Mouse (Mus musculus) induced T-regulatory cell, adult 2 months (primary cell): ENCODE data around the gene Polg.

Source experiments
- DNase-seq: peaks from one replicate; pipeline ENCODE4 v3.0.0-alpha.2; 2012; ENCODE audit warnings: low read depth

Polg gene

GRCm38 (mm10) chr7:79465461-79466044 is 609 bp downstream of the Polg start:
- DNase-seq = no peak

GRCm38 (mm10) chr7:79464776-79465420 is 1.3 kb downstream of the Polg start:
- no peak for DNase-seq

GRCm38 (mm10) chr7:79463376-79464077 is 2.6 kb downstream of the Polg start:
- no peak for DNase-seq

GRCm38 (mm10) chr7:79461721-79462120 is 4.4 kb downstream of the Polg start:
- DNase-seq = no peak

- DNase-seq = no peak
These were observed 18.7 kb downstream of the Polg start for GRCm38 (mm10) chr7:79447486-79447885.

- DNase-seq = no peak
These were observed 19.1 kb downstream of the Polg start for GRCm38 (mm10) chr7:79447048-79447447.

GRCm38 (mm10) chr7:79440035-79440434 is 26.1 kb downstream of the Polg start:
- DNase-seq = no peak

GRCm38 (mm10) chr7:79428243-79428642 is 37.9 kb downstream of the Polg start:
- no peak for DNase-seq

- DNase-seq = no peak
These were observed 40.4 kb downstream of the Polg start for GRCm38 (mm10) chr7:79425804-79426203.

- peak; percentile 54 for DNase-seq
These were observed 43.3 kb downstream of the Polg start for GRCm38 (mm10) chr7:79422876-79423275.

GRCm38 (mm10) chr7:79419950-79420349 is 46.2 kb downstream of the Polg start:
- peak; percentile 39 for DNase-seq

GRCm38 (mm10) chr7:79414449-79415375 is 51.5 kb downstream of the Polg start:
- no peak for DNase-seq

GRCm38 (mm10) chr7:79400296-79400695 is 65.9 kb downstream of the Polg start:
- DNase-seq = no peak

GRCm38 (mm10) chr7:79398971-79399370 is 67.2 kb downstream of the Polg start:
- no peak for DNase-seq

GRCm38 (mm10) chr7:79398426-79398825 is 67.7 kb downstream of the Polg start:
- DNase-seq = no peak

GRCm38 (mm10) chr7:79397446-79397963 is 68.7 kb downstream of the Polg start:
- DNase-seq = no peak
